Mouse (Mus musculus): ENCODE results near the gene Dock4. TPM values are rescaled to one million over a fixed set of nuclear protein-coding genes. Genes with fewer than 3 reads are reported as not detected.
"Not testable (repeated sequence)": the region's sequence is repeated elsewhere in the genome, so short reads cannot be mapped to it uniquely, and the experiment has no call there.

Dock4 gene
- polyA plus RNA-seq, 1 experiment from 2014 or later, result 13.9 TPM

- H3K4me1 ChIP-seq (ENCODE audit: control insufficient read depth, insufficient read depth, low read length), result no peaks in the 10 kb centered on the region
- no peak overlapping the region for H3K27ac ChIP-seq (ENCODE audit: low read length)
- 83% methylated on average over 5 of the region's 5 CpGs for WGBS
- H3K27me3 ChIP-seq (ENCODE audit: control insufficient read depth, insufficient read depth, low read length), result no peaks in the 10 kb centered on the region
- no peak overlapping the region for H3K4me2 ChIP-seq (replicated peaks; ENCODE audit: low read depth, low read length)
- no peak overlapping the region for H3K9ac ChIP-seq (replicated peaks; ENCODE audit: low read depth, low read length)
- no peak overlapping the region for H3K4me3 ChIP-seq (ENCODE audit: low read depth, low read length)
- no peak for ATAC-seq (ENCODE audit: insufficient number of reproducible peaks, insufficient read depth, low FRiP score, low read depth)
- no peaks in the 10 kb centered on the region for H3K9me3 ChIP-seq (ENCODE audit: control insufficient read depth, low read depth, low read length)
- no peaks in the 10 kb centered on the region; the same call in 1 of the 2 replicates for H3K36me3 ChIP-seq (ENCODE audit: control insufficient read depth, insufficient read depth, low read length)
Observed at GRCm38 (mm10) chr12:40842991-40843390, 397.2 kb downstream of the Dock4 start.

- H3K27ac ChIP-seq (ENCODE audit: low read length), result no peak overlapping the region
- no peak for ATAC-seq (ENCODE audit: insufficient number of reproducible peaks, insufficient read depth, low FRiP score, low read depth)
- 65% methylated on average over 3 of the region's 3 CpGs for WGBS
- no peaks in the 10 kb centered on the region; the same call in 1 of the 2 replicates for H3K36me3 ChIP-seq (ENCODE audit: control insufficient read depth, insufficient read depth, low read length)
- H3K9me3 ChIP-seq (ENCODE audit: control insufficient read depth, low read depth, low read length), result no peaks in the 10 kb centered on the region
- H3K4me1 ChIP-seq (ENCODE audit: control insufficient read depth, insufficient read depth, low read length), result no peaks in the 10 kb centered on the region
- no peak overlapping the region for H3K4me3 ChIP-seq (ENCODE audit: low read depth, low read length)
- no peaks in the 10 kb centered on the region for H3K27me3 ChIP-seq (ENCODE audit: control insufficient read depth, insufficient read depth, low read length)
- no peak overlapping the region for H3K4me2 ChIP-seq (replicated peaks; ENCODE audit: low read depth, low read length)
- H3K9ac ChIP-seq (replicated peaks; ENCODE audit: low read depth, low read length), result no peak overlapping the region
Observed at GRCm38 (mm10) chr12:40843474-40844080, 397.8 kb downstream of the Dock4 start.

- WGBS, result 94% methylated on average over 22 of the region's 22 CpGs
- no peak overlapping the region for H3K9ac ChIP-seq (replicated peaks; ENCODE audit: low read depth, low read length)
- no peak for ATAC-seq (ENCODE audit: insufficient number of reproducible peaks, insufficient read depth, low FRiP score, low read depth)
Observed at GRCm38 (mm10) chr12:40844324-40844723, 398.6 kb downstream of the Dock4 start.

GRCm38 (mm10) chr12:40854705-40855367, 409.1 kb downstream of the Dock4 start:
- no peak for ATAC-seq (ENCODE audit: insufficient number of reproducible peaks, insufficient read depth, low FRiP score, low read depth)
- Histone ChIP-seq H3K36me3 (ENCODE audit: control insufficient read depth, insufficient read depth, low read length) (no peaks in the 10 kb centered on the region), H3K27ac (ENCODE audit: low read length) (no peak overlapping the region), H3K4me1 (ENCODE audit: control insufficient read depth, insufficient read depth, low read length) (no peaks in the 10 kb centered on the region), H3K27me3 (ENCODE audit: control insufficient read depth, insufficient read depth, low read length) (no peaks in the 10 kb centered on the region), H3K4me3 (ENCODE audit: low read depth, low read length) (no peak overlapping the region), H3K4me2 (replicated peaks; ENCODE audit: low read depth, low read length) (no peak overlapping the region), H3K9ac (replicated peaks; ENCODE audit: low read depth, low read length) (no peak overlapping the region), H3K9me3 (ENCODE audit: control insufficient read depth, low read depth, low read length) (peaks cover 5% of the 10 kb centered on the region; the same call in 1 of the 2 replicates)
- WGBS, result 72% methylated on average over 7 of the region's 7 CpGs

More at GRCm38 (mm10) chr12:40844324-40844723, 398.6 kb downstream of the Dock4 start:
- Histone ChIP-seq H3K36me3 (ENCODE audit: control insufficient read depth, insufficient read depth, low read length) (no peaks in the 10 kb centered on the region; the same call in 1 of the 2 replicates), H3K4me3 (ENCODE audit: low read depth, low read length) (no peak overlapping the region), H3K4me1 (ENCODE audit: control insufficient read depth, insufficient read depth, low read length) (no peaks in the 10 kb centered on the region), H3K9me3 (ENCODE audit: control insufficient read depth, low read depth, low read length) (no peaks in the 10 kb centered on the region), H3K27me3 (ENCODE audit: control insufficient read depth, insufficient read depth, low read length) (no peaks in the 10 kb centered on the region), H3K27ac (ENCODE audit: low read length) (no peak overlapping the region), H3K4me2 (replicated peaks; ENCODE audit: low read depth, low read length) (no peak overlapping the region)

GRCm38 (mm10) chr12:40857466-40857865, 411.7 kb downstream of the Dock4 start:
- ATAC-seq (ENCODE audit: insufficient number of reproducible peaks, insufficient read depth, low FRiP score, low read depth), result no peak
- peaks cover 5% of the 10 kb centered on the region; the same call in 1 of the 2 replicates for H3K9me3 ChIP-seq (ENCODE audit: control insufficient read depth, low read depth, low read length)
- H3K36me3 ChIP-seq (ENCODE audit: control insufficient read depth, insufficient read depth, low read length), result no peaks in the 10 kb centered on the region
- no peak overlapping the region for H3K9ac ChIP-seq (replicated peaks; ENCODE audit: low read depth, low read length)
- no peak overlapping the region for H3K4me2 ChIP-seq (replicated peaks; ENCODE audit: low read depth, low read length)
- no peaks in the 10 kb centered on the region for H3K4me1 ChIP-seq (ENCODE audit: control insufficient read depth, insufficient read depth, low read length)
- H3K27ac ChIP-seq (ENCODE audit: low read length), result no peak overlapping the region
- no peaks in the 10 kb centered on the region for H3K27me3 ChIP-seq (ENCODE audit: control insufficient read depth, insufficient read depth, low read length)
- WGBS, result 94% methylated on average over 7 of the region's 7 CpGs
- H3K4me3 ChIP-seq (ENCODE audit: low read depth, low read length), result no peak overlapping the region

GRCm38 (mm10) chr12:40858763-40859162, 413.0 kb downstream of the Dock4 start:
- not testable (repeated sequence) for H3K36me3 ChIP-seq (ENCODE audit: control insufficient read depth, insufficient read depth, low read length); H3K27ac ChIP-seq (ENCODE audit: low read length); ATAC-seq (ENCODE audit: insufficient number of reproducible peaks, insufficient read depth, low FRiP score, low read depth); H3K4me3 ChIP-seq (ENCODE audit: low read depth, low read length); H3K27me3 ChIP-seq (ENCODE audit: control insufficient read depth, insufficient read depth, low read length); H3K9ac ChIP-seq (replicated peaks; ENCODE audit: low read depth, low read length); H3K4me1 ChIP-seq (ENCODE audit: control insufficient read depth, insufficient read depth, low read length); H3K4me2 ChIP-seq (replicated peaks; ENCODE audit: low read depth, low read length); H3K9me3 ChIP-seq (ENCODE audit: control insufficient read depth, low read depth, low read length)
- 78% methylated on average over 7 of the region's 7 CpGs for WGBS

- Histone ChIP-seq H3K4me1 (ENCODE audit: control insufficient read depth, insufficient read depth, low read length) (no peaks in the 10 kb centered on the region), H3K27me3 (ENCODE audit: control insufficient read depth, insufficient read depth, low read length) (no peaks in the 10 kb centered on the region), H3K9ac (replicated peaks; ENCODE audit: low read depth, low read length) (no peak overlapping the region), H3K9me3 (ENCODE audit: control insufficient read depth, low read depth, low read length) (peaks cover 6% of the 10 kb centered on the region; the same call in 1 of the 2 replicates), H3K4me2 (replicated peaks; ENCODE audit: low read depth, low read length) (no peak overlapping the region), H3K4me3 (ENCODE audit: low read depth, low read length) (no peak overlapping the region), H3K27ac (ENCODE audit: low read length) (no peak overlapping the region), H3K36me3 (ENCODE audit: control insufficient read depth, insufficient read depth, low read length) (no peaks in the 10 kb centered on the region)
- no peak for ATAC-seq (ENCODE audit: insufficient number of reproducible peaks, insufficient read depth, low FRiP score, low read depth)
- 90% methylated on average over 5 of the region's 5 CpGs for WGBS
Observed at GRCm38 (mm10) chr12:40870387-40870786, 424.6 kb downstream of the Dock4 start.

GRCm38 (mm10) chr12:40872716-40873115, 427.0 kb downstream of the Dock4 start:
- no peak overlapping the region for H3K9ac ChIP-seq (replicated peaks; ENCODE audit: low read depth, low read length)
- H3K9me3 ChIP-seq (ENCODE audit: control insufficient read depth, low read depth, low read length), result peaks cover 6% of the 10 kb centered on the region; the same call in 1 of the 2 replicates
- no peak for ATAC-seq (ENCODE audit: insufficient number of reproducible peaks, insufficient read depth, low FRiP score, low read depth)
- no peak overlapping the region for H3K4me3 ChIP-seq (ENCODE audit: low read depth, low read length)
- no peaks in the 10 kb centered on the region for H3K4me1 ChIP-seq (ENCODE audit: control insufficient read depth, insufficient read depth, low read length)
- no peaks in the 10 kb centered on the region for H3K36me3 ChIP-seq (ENCODE audit: control insufficient read depth, insufficient read depth, low read length)
- H3K27ac ChIP-seq (ENCODE audit: low read length), result no peak overlapping the region
- H3K4me2 ChIP-seq (replicated peaks; ENCODE audit: low read depth, low read length), result no peak overlapping the region
- H3K27me3 ChIP-seq (ENCODE audit: control insufficient read depth, insufficient read depth, low read length), result no peaks in the 10 kb centered on the region
- WGBS, result 94% methylated on average over 3 of the region's 3 CpGs

Data from stomach, embryonic 14.5 days (tissue).